Mouse (Mus musculus): ENCODE data around the gene Ppp1r16b. TPM values are rescaled to one million over a fixed set of nuclear protein-coding genes. Genes with fewer than 3 reads are reported as not detected.

Ppp1r16b gene
- total and polyA plus RNA-seq, 3 experiments, result 0.16 to 0.75 TPM; not detected in 1

GRCm38 (mm10) chr2:158700535-158701256, 35.5 kb downstream of the Ppp1r16b start:
- no peak overlapping the region for H3K4me3 ChIP-seq (ENCODE audit: low read depth, low read length)
- no peaks in the 10 kb centered on the region for H3K4me1 ChIP-seq (ENCODE audit: insufficient read depth, low read depth, low read length)
- no peaks in the 10 kb centered on the region; the same call in 1 of the 2 replicates for H3K27me3 ChIP-seq (ENCODE audit: insufficient read depth, low read length)
- H3K9me3 ChIP-seq (replicated peaks), result no peaks in the 10 kb centered on the region
- DNase-seq (ENCODE audit: low spot score) (no peak), ATAC-seq (ENCODE audit: extremely low read depth, insufficient number of reproducible peaks, low FRiP score, poor library complexity, severe bottlenecking) (no peak)
- no peaks in the 10 kb centered on the region for H3K36me3 ChIP-seq (replicated peaks)
- TF ChIP-seq GATA1 (IDR thresholded peaks at IDR 0.05; ENCODE audit: borderline replicate concordance, low read length) (no peak), POLR2AphosphoS5 (IDR thresholded peaks at IDR 0.05; ENCODE audit: insufficient replicate concordance, low read depth, low read length) (no peak), GATA2 (IDR thresholded peaks at IDR 0.05; ENCODE audit: borderline replicate concordance, low read depth, low read length) (no peak), CTCF (IDR thresholded peaks at IDR 0.05; ENCODE audit: low read depth, low read length) (no peak), TAL1 (conservative IDR thresholded peaks at IDR 0.05; ENCODE audit: low read depth, low read length) (no peak)

GRCm38 (mm10) chr2:158701505-158701904, 36.3 kb downstream of the Ppp1r16b start:
- no peak for DNase-seq (ENCODE audit: low spot score)
- no peaks in the 10 kb centered on the region for H3K9me3 ChIP-seq (replicated peaks)
- no peaks in the 10 kb centered on the region for H3K4me1 ChIP-seq (ENCODE audit: insufficient read depth, low read depth, low read length)
- H3K36me3 ChIP-seq (replicated peaks), result no peaks in the 10 kb centered on the region
- ATAC-seq (ENCODE audit: extremely low read depth, insufficient number of reproducible peaks, low FRiP score, poor library complexity, severe bottlenecking), result no peak
- H3K27me3 ChIP-seq (ENCODE audit: insufficient read depth, low read length), result no peaks in the 10 kb centered on the region; the same call in 1 of the 2 replicates
- TF ChIP-seq GATA2 (IDR thresholded peaks at IDR 0.05; ENCODE audit: borderline replicate concordance, low read depth, low read length) (no peak), TAL1 (conservative IDR thresholded peaks at IDR 0.05; ENCODE audit: low read depth, low read length) (no peak), POLR2AphosphoS5 (IDR thresholded peaks at IDR 0.05; ENCODE audit: insufficient replicate concordance, low read depth, low read length) (no peak), GATA1 (IDR thresholded peaks at IDR 0.05; ENCODE audit: borderline replicate concordance, low read length) (no peak), CTCF (IDR thresholded peaks at IDR 0.05; ENCODE audit: low read depth, low read length) (no peak)
- no peak overlapping the region for H3K4me3 ChIP-seq (ENCODE audit: low read depth, low read length)

- H3K9me3 ChIP-seq (replicated peaks), result no peaks in the 10 kb centered on the region
- no peaks in the 10 kb centered on the region for H3K36me3 ChIP-seq (replicated peaks)
- no peak for ATAC-seq (ENCODE audit: extremely low read depth, insufficient number of reproducible peaks, low FRiP score, poor library complexity, severe bottlenecking)
- DNase-seq (ENCODE audit: low spot score), result no peak
- no peak overlapping the region for H3K4me3 ChIP-seq (ENCODE audit: low read depth, low read length)
- no peaks in the 10 kb centered on the region; the same call in 1 of the 2 replicates for H3K27me3 ChIP-seq (ENCODE audit: insufficient read depth, low read length)
- H3K4me1 ChIP-seq (ENCODE audit: insufficient read depth, low read depth, low read length), result no peaks in the 10 kb centered on the region
- TF ChIP-seq CTCF (IDR thresholded peaks at IDR 0.05; ENCODE audit: low read depth, low read length), result no peak
- TF ChIP-seq POLR2AphosphoS5 (IDR thresholded peaks at IDR 0.05; ENCODE audit: insufficient replicate concordance, low read depth, low read length), result no peak
- no peak for TF ChIP-seq TAL1 (conservative IDR thresholded peaks at IDR 0.05; ENCODE audit: low read depth, low read length)
- no peak for TF ChIP-seq GATA2 (IDR thresholded peaks at IDR 0.05; ENCODE audit: borderline replicate concordance, low read depth, low read length)
- no peak for TF ChIP-seq GATA1 (IDR thresholded peaks at IDR 0.05; ENCODE audit: borderline replicate concordance, low read length)
Measured at GRCm38 (mm10) chr2:158702176-158702575, 37.0 kb downstream of the Ppp1r16b start.

- no peak for ATAC-seq (ENCODE audit: extremely low read depth, insufficient number of reproducible peaks, low FRiP score, poor library complexity, severe bottlenecking)
- DNase-seq (ENCODE audit: low spot score), result no peak
- Histone ChIP-seq H3K9me3 (replicated peaks) (no peaks in the 10 kb centered on the region), H3K4me1 (ENCODE audit: insufficient read depth, low read depth, low read length) (no peaks in the 10 kb centered on the region), H3K4me3 (ENCODE audit: low read depth, low read length) (no peak overlapping the region), H3K36me3 (replicated peaks) (no peaks in the 10 kb centered on the region), H3K27me3 (ENCODE audit: insufficient read depth, low read length) (no peaks in the 10 kb centered on the region; the same call in 1 of the 2 replicates)
- no peak for TF ChIP-seq GATA2 (IDR thresholded peaks at IDR 0.05; ENCODE audit: borderline replicate concordance, low read depth, low read length)
- no peak for TF ChIP-seq TAL1 (conservative IDR thresholded peaks at IDR 0.05; ENCODE audit: low read depth, low read length)
- no peak for TF ChIP-seq GATA1 (IDR thresholded peaks at IDR 0.05; ENCODE audit: borderline replicate concordance, low read length)
- TF ChIP-seq POLR2AphosphoS5 (IDR thresholded peaks at IDR 0.05; ENCODE audit: insufficient replicate concordance, low read depth, low read length), result no peak
- TF ChIP-seq CTCF (IDR thresholded peaks at IDR 0.05; ENCODE audit: low read depth, low read length), result no peak
Measured at GRCm38 (mm10) chr2:158704720-158705119, 39.5 kb downstream of the Ppp1r16b start.

GRCm38 (mm10) chr2:158705529-158705928, 40.3 kb downstream of the Ppp1r16b start:
- DNase-seq (ENCODE audit: low spot score), result no peak
- Histone ChIP-seq H3K4me1 (ENCODE audit: insufficient read depth, low read depth, low read length) (no peaks in the 10 kb centered on the region), H3K27me3 (ENCODE audit: insufficient read depth, low read length) (no peaks in the 10 kb centered on the region; the same call in 1 of the 2 replicates), H3K9me3 (replicated peaks) (no peaks in the 10 kb centered on the region), H3K4me3 (ENCODE audit: low read depth, low read length) (no peak overlapping the region), H3K36me3 (replicated peaks) (no peaks in the 10 kb centered on the region)
- ATAC-seq (ENCODE audit: extremely low read depth, insufficient number of reproducible peaks, low FRiP score, poor library complexity, severe bottlenecking), result no peak
- TF ChIP-seq GATA1 (IDR thresholded peaks at IDR 0.05; ENCODE audit: borderline replicate concordance, low read length) (no peak), POLR2AphosphoS5 (IDR thresholded peaks at IDR 0.05; ENCODE audit: insufficient replicate concordance, low read depth, low read length) (no peak), TAL1 (conservative IDR thresholded peaks at IDR 0.05; ENCODE audit: low read depth, low read length) (no peak), CTCF (IDR thresholded peaks at IDR 0.05; ENCODE audit: low read depth, low read length) (no peak)

GRCm38 (mm10) chr2:158706704-158707408, 41.7 kb downstream of the Ppp1r16b start:
- H3K9me3 ChIP-seq (replicated peaks), result no peaks in the 10 kb centered on the region
- H3K27me3 ChIP-seq (ENCODE audit: insufficient read depth, low read length), result no peaks in the 10 kb centered on the region; the same call in 1 of the 2 replicates
- ATAC-seq (ENCODE audit: extremely low read depth, insufficient number of reproducible peaks, low FRiP score, poor library complexity, severe bottlenecking), result no peak
- DNase-seq (ENCODE audit: low spot score), result no peak
- no peaks in the 10 kb centered on the region for H3K36me3 ChIP-seq (replicated peaks)
- H3K4me3 ChIP-seq (ENCODE audit: low read depth, low read length), result no peak overlapping the region
- no peaks in the 10 kb centered on the region for H3K4me1 ChIP-seq (ENCODE audit: insufficient read depth, low read depth, low read length)
- no peak for TF ChIP-seq CTCF (IDR thresholded peaks at IDR 0.05; ENCODE audit: low read depth, low read length)
- TF ChIP-seq TAL1 (conservative IDR thresholded peaks at IDR 0.05; ENCODE audit: low read depth, low read length), result no peak
